Mouse (Mus musculus): ENCODE data around the gene Hsp90b1. TPM values are rescaled to one million over a fixed set of nuclear protein-coding genes. Genes with fewer than 3 reads are reported as not detected.

Gene Hsp90b1
- polyA plus RNA-seq (2012; rRNA removed) (62.3 and 140 TPM in 2 replicates), polyA plus RNA-seq (2014; fragmentation: Nextera tagmentation; extraction: Ambion mirVana) (214 and 222 TPM in 2 replicates)

GRCm38 (mm10) chr10:86705318-86705921 is at the start of gene Hsp90b1, which contains the start of gene Ttc41:
Gene Hsp90b1 (minus strand): TSS chr10:86705509.
Gene Ttc41 (plus strand): TSS chr10:86705811.
- Histone ChIP-seq H3K9me3 (ENCODE audit: control insufficient read depth, low read length) (no peaks in the 10 kb centered on the region), H3K27me3 (ENCODE audit: control insufficient read depth, insufficient read depth, low read length) (no peaks in the 10 kb centered on the region), H3K4me1 (replicated peaks; ENCODE audit: control insufficient read depth in 2 of 2, insufficient read depth in 2 of 2, low read length in 1 of 2) (peaks cover 17 to 29% of the 10 kb centered on the region in 2 experiments), H3K27ac (peak within 1 kb of the TSS; percentile 80), H3K4me3 (ENCODE audit: insufficient read depth in 1 of 2, low read depth in 2 of 2, low read length in 2 of 2) (peak within 1 kb of the TSS; percentile 81), H3K4me2 (ENCODE audit: low read depth) (peak within 1 kb of the TSS; percentile 90), H3K36me3 (replicated peaks; ENCODE audit: control insufficient read depth, insufficient read depth, low read depth) (peaks cover 30% of the 10 kb centered on the region), H3K9ac (replicated peaks) (peak within 1 kb of the TSS; percentile 86)
- ATAC-seq (ENCODE audit: insufficient read depth) (peak; percentile 93), DNase-seq (ENCODE audit: low read depth in 3 of 3, low spot score in 3 of 3) (peak; percentile 98)
- TF ChIP-seq EP300 (IDR thresholded peaks at IDR 0.05; ENCODE audit: low read depth) (peak; percentile 48), CTCF (IDR thresholded peaks at IDR 0.05; ENCODE audit: low read depth) (0 out of 2 replicates have a peak, but pooled peaks have one; percentile 1)
- WGBS (ENCODE audit: insufficient replicate concordance): under 1% methylated on average over 51 of the region's 51 CpGs

- TF ChIP-seq EP300 (IDR thresholded peaks at IDR 0.05; ENCODE audit: low read depth): no peak
- TF ChIP-seq CTCF (IDR thresholded peaks at IDR 0.05; ENCODE audit: low read depth): no peak
- no peak overlapping the region for H3K27ac ChIP-seq
- no peak overlapping the region for H3K9ac ChIP-seq (replicated peaks)
- no peaks in the 10 kb centered on the region for H3K27me3 ChIP-seq (ENCODE audit: control insufficient read depth, insufficient read depth, low read length)
- H3K4me3 ChIP-seq (ENCODE audit: insufficient read depth in 1 of 2, low read depth in 2 of 2, low read length in 2 of 2): no peak overlapping the region
- WGBS (ENCODE audit: insufficient replicate concordance): 61% methylated on average over 7 of the region's 7 CpGs
- H3K9me3 ChIP-seq (ENCODE audit: control insufficient read depth, low read length): no peaks in the 10 kb centered on the region
- no peaks in the 10 kb centered on the region; a peak in 1 of 4 replicates for H3K4me1 ChIP-seq (replicated peaks; ENCODE audit: control insufficient read depth in 2 of 2, insufficient read depth in 2 of 2, low read length in 1 of 2)
- no peaks in the 10 kb centered on the region for H3K36me3 ChIP-seq (replicated peaks; ENCODE audit: control insufficient read depth, insufficient read depth, low read depth)
- H3K4me2 ChIP-seq (ENCODE audit: low read depth): no peak overlapping the region
- no peak for DNase-seq (ENCODE audit: low read depth in 3 of 3, low spot score in 3 of 3)
- ATAC-seq (ENCODE audit: insufficient read depth): no peak
Measured at GRCm38 (mm10) chr10:86744306-86744705, 39.0 kb upstream of the Hsp90b1 start.

GRCm38 (mm10) chr10:86742918-86743317 is 37.6 kb upstream of the Hsp90b1 start:
- no peak overlapping the region for H3K4me3 ChIP-seq (ENCODE audit: insufficient read depth in 1 of 2, low read depth in 2 of 2, low read length in 2 of 2)
- no peaks in the 10 kb centered on the region for H3K27me3 ChIP-seq (ENCODE audit: control insufficient read depth, insufficient read depth, low read length)
- no peak overlapping the region for H3K4me2 ChIP-seq (ENCODE audit: low read depth)
- no peak overlapping the region for H3K27ac ChIP-seq
- 63% methylated on average over 2 of the region's 2 CpGs for WGBS (ENCODE audit: insufficient replicate concordance)
- no peak for ATAC-seq (ENCODE audit: insufficient read depth)
- no peaks in the 10 kb centered on the region; a peak in 1 of 4 replicates for H3K4me1 ChIP-seq (replicated peaks; ENCODE audit: control insufficient read depth in 2 of 2, insufficient read depth in 2 of 2, low read length in 1 of 2)
- TF ChIP-seq EP300 (IDR thresholded peaks at IDR 0.05; ENCODE audit: low read depth): no peak
- TF ChIP-seq CTCF (IDR thresholded peaks at IDR 0.05; ENCODE audit: low read depth): no peak
- no peak overlapping the region for H3K9ac ChIP-seq (replicated peaks)
- no peaks in the 10 kb centered on the region for H3K9me3 ChIP-seq (ENCODE audit: control insufficient read depth, low read length)
- DNase-seq (ENCODE audit: low read depth in 3 of 3, low spot score in 3 of 3): no peak
- H3K36me3 ChIP-seq (replicated peaks; ENCODE audit: control insufficient read depth, insufficient read depth, low read depth): no peaks in the 10 kb centered on the region

DNA sequence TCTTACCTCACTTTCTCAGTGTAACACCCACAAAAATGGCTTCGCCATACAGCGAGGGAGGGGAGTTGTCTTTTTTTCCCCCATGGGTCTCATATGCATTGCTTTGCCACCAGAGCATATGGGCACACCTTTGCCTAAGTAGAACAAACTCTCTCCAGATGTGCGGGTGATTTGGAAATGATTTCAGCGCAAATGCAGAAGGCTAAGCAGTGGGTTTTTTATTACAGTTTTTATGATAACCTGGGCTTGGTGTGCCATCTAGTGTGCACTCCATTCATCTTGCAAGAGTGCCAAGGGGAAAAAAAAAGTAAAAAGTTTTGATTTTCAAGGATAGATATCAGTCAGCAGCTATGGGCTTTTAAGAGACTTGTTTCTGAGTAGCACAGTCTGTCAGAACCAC is 29.7 kb upstream of the Hsp90b1 start:
- Histone ChIP-seq H3K9me3 (ENCODE audit: control insufficient read depth, low read length) (no peaks in the 10 kb centered on the region), H3K27me3 (ENCODE audit: control insufficient read depth, insufficient read depth, low read length) (no peaks in the 10 kb centered on the region), H3K9ac (replicated peaks) (no peak overlapping the region), H3K27ac (no peak overlapping the region), H3K4me3 (ENCODE audit: insufficient read depth in 1 of 2, low read depth in 2 of 2, low read length in 2 of 2) (no peak overlapping the region), H3K4me1 (replicated peaks; ENCODE audit: control insufficient read depth in 2 of 2, insufficient read depth in 2 of 2, low read length in 1 of 2) (no peaks in the 10 kb centered on the region), H3K4me2 (ENCODE audit: low read depth) (no peak overlapping the region), H3K36me3 (replicated peaks; ENCODE audit: control insufficient read depth, insufficient read depth, low read depth) (no peaks in the 10 kb centered on the region)
- TF ChIP-seq EP300 (IDR thresholded peaks at IDR 0.05; ENCODE audit: low read depth): no peak
- ATAC-seq (ENCODE audit: insufficient read depth) (no peak), DNase-seq (ENCODE audit: low read depth in 3 of 3, low spot score in 3 of 3) (no peak)
- 75% methylated on average over 4 of the region's 4 CpGs for WGBS (ENCODE audit: insufficient replicate concordance)

- no peaks in the 10 kb centered on the region for H3K36me3 ChIP-seq (replicated peaks; ENCODE audit: control insufficient read depth, insufficient read depth, low read depth)
- H3K27ac ChIP-seq: no peak overlapping the region
- no peak for DNase-seq (ENCODE audit: low read depth in 3 of 3, low spot score in 3 of 3)
- H3K9me3 ChIP-seq (ENCODE audit: control insufficient read depth, low read length): no peaks in the 10 kb centered on the region
- TF ChIP-seq CTCF (IDR thresholded peaks at IDR 0.05; ENCODE audit: low read depth) (no peak), EP300 (IDR thresholded peaks at IDR 0.05; ENCODE audit: low read depth) (no peak)
- H3K27me3 ChIP-seq (ENCODE audit: control insufficient read depth, insufficient read depth, low read length): no peaks in the 10 kb centered on the region
- H3K4me2 ChIP-seq (ENCODE audit: low read depth): peak overlapping the region; percentile 61
- H3K4me1 ChIP-seq (replicated peaks; ENCODE audit: control insufficient read depth in 2 of 2, insufficient read depth in 2 of 2, low read length in 1 of 2): peaks cover 0 to 11% of the 10 kb centered on the region in 2 experiments; a peak in 2 of 4 replicates
- WGBS (ENCODE audit: insufficient replicate concordance): 39% methylated on average over 2 of the region's 2 CpGs
- no peak for ATAC-seq (ENCODE audit: insufficient read depth)
- no peak overlapping the region for H3K9ac ChIP-seq (replicated peaks)
- no peak overlapping the region for H3K4me3 ChIP-seq (ENCODE audit: insufficient read depth in 1 of 2, low read depth in 2 of 2, low read length in 2 of 2)
Measured at GRCm38 (mm10) chr10:86731500-86731863, 26.2 kb upstream of the Hsp90b1 start.

Data from liver, embryonic 14.5 days (tissue).